Mouse (Mus musculus) frontal cortex, postnatal 25 days (tissue): Measurements from ENCODE around the gene Tmem45a2.
"Not testable (repeated sequence)": the region's sequence is repeated elsewhere in the genome, so short reads cannot be mapped to it uniquely, and the experiment has no call there.

Source experiments
- DNase-seq, 2 experiments: peaks; one replicate each; pipeline ENCODE4 v3.0.0; 2022; ENCODE audit warnings: low spot score in 2 of 2

The Tmem45a2 gene

DNA sequence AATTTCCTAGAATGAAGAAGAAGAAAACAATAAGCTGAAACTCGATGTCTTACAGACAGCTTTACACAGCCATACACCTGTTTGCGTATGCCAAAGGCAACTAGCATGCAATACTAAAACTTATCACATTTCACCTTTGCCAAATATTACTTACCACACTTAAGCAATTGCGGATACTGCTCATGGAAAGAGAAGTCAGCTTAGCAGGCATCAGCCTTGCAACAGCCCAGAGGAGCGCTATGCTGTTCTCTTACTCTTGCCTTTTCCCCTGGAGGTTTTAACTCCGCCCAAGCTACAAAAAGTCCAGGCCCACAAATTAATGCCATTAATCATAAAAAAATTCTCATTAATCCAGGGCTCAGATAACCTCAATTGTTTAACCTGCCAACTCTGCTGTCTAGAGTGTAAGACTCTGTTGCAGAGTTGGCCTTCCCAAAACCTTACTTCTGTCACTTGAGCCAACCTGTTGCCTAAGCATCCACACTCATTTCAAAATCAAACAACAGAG lies at the start of gene Tmem45a2:
TSS of gene Tmem45a2 (minus strand) at position 241 of the 508 bp plus-strand sequence.
- DNase-seq: no peak

DNA sequence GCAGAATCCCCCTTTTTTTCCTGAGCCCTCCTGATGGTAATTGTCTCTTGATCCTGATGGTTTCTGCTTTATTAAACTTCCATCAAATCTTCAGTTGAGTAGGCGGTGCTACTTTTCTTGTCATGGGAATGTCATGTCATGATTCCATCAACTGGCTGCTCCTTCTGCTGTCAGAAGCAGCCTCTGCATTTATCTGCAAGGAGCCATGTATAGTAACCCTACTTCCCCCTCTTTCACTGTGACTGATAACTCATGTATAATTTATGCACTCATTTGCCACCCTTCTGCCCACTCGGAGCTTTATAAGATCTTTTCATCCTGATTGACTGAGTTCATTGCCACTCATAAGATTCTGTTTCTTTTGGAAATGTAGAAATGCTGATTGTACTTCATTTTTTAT lies 46.4 kb upstream of the Tmem45a2 start:
- DNase-seq: no peak

DNA sequence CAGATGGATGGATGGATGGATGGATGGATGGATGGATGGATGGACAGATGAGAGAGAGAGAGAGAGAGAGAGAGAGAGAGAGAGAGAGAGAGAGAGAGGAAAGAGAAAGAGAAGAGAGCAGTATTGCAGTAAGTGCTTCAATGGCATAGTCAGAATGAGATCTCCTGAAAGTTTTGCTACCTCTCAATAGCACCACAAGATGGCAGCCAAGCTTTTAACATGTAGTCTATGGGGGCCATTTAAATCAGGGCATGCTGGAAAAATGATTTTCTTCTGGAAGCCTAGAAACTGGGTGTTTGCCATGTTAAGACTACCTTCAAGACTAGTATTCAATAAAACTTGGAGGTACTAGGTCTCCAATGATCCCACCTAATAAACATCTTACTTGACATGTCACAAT lies 44.9 kb upstream of the Tmem45a2 start:
- no peak for DNase-seq

DNA sequence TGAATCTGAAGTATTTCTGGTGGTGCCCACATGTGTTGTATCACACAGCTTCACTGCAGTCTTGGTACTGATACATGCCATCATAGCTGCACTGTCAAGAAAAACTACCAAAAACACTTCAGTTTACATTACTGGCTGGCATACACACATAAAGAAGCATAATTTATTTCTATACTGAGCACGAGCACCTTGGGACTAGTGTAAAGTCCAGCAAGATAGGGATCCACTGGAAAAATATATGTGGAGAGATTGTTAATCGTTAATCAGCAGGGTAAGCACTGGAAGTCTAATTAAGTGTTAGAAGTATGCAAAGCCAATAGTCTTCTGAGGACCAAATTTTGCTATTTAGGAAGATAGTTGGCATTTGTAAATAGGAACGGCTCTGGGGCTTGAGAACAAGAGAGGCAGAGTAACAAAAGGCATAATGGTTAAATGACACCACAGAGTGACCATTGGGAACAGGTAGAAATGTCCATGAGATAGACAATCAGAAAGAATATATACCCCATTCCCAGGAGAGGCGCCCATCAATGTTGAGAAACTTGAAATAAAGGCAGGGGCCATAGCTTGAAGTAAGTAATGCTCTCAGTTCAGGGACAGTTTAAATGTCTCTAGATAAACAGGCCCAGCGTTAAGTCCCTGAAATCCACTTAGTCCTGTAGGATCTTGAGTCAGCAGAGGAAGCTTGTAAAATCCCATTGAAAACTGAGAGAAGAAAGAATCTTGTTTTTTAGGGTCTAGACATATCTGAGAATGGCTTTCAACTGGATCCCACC lies 35.2 kb upstream of the Tmem45a2 start:
- no peak for DNase-seq

DNA sequence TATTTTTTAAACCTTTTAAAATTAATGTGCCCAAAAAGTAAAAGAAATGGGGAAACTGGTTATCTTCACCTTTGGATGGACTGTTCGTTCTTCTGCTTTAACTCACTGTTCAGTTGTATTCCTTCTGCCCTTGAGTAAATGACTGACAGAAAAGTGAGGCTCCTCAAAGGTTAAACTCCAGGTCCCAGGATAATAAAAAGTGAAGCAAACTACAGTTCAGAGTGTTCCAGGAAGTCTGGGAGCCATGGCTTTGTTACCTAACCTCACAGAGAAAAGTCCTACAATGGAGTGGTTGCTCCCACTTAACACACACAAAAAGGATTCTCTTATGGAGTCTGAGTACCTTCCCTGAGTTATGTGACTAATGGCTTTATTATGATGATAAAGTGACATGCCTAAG lies 30.0 kb upstream of the Tmem45a2 start:
- no peak for DNase-seq

DNA sequence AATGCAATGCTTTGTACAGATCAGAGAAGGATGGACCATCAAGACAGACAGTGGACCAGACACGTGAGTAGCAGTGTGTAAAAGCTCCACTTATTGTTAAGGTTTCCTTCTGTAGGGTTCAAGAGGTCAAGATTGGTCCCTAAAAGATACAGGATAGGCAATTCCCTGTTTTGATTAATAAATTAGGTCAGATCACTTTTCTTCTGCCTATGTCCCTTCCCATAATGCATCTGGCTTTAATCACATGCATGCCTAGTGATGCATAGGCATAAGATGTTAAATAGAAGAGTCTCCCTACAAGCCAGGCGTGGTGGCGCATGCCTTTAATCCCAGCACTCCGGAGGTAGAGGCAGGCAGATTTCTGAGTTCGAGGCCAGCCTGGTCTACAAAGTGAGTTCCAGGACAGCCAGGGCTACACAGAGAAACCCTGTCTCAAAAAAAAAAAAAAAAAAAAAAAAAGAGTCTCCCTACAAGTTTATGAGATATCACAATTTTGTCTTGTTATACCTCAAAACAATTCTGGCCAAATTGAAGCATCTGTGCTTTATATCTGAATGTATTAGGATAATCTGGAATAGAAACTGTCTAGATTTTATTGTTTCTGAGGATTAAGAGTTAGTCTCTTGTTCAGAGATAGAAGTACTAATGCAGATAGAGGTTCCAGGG lies 28.5 kb upstream of the Tmem45a2 start:
- DNase-seq: no peak

- DNase-seq: no peak
Observed at GRCm38 (mm10) chr16:57098468-57099144, 27.4 kb upstream of the Tmem45a2 start.

DNA sequence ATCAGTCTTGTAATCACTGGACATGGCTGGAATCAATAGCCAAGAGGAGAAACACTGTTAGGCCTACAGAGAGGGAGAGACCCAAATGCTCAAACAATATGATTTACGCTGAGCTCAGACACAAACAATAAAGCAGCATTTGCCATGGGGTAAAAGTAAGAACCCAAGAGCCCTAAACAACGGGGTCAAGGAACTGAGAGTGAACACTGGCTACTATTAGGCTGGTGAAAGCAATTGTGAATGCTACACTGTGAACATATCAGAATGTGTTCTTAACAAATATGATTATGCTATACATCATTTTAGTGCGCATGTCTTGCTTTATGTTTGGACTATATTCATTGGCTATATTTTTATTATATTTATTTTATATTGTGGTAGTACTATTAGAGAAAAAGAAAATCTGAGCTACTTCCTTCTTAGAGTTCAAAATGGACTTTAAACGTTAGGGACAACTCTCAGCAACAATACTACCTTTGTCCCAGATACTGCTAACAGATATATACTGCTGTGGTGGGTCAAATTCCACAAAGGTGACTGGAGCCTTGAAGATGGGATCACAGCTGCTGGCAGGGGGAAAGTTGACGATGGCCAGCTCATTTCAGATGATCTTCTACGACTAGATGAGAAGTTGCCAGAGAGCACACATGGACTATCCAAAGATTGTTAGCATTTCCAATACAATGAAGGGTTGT lies 21.9 kb upstream of the Tmem45a2 start:
- no peak for DNase-seq

- DNase-seq: peak; percentile 29 to 35
Observed at GRCm38 (mm10) chr16:57092460-57092859, 21.3 kb upstream of the Tmem45a2 start.

DNA sequence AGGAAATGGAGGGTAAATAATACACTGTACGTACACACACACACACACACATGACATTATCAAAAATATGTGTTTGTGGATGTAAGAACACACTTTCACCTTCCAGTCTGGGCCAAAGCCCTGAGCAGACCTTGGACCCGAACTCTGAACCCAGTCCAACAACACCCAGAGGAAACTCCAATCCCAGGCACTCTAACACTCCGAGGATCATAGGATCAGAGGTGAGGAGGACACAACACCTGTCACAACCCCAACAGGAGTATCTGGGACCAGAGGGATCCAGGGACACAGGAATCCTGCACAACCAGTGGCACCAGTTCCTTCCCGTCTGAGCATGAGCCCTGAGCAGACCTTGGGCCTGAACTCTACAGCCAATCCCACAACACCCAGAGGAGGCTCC lies 8.4 kb upstream of the Tmem45a2 start:
- no peak for DNase-seq

- DNase-seq: no peak
Observed at GRCm38 (mm10) chr16:57075986-57076385, 4.8 kb upstream of the Tmem45a2 start.

GRCm38 (mm10) chr16:57062045-57062444 lies 9.1 kb downstream of the Tmem45a2 start:
- DNase-seq: no peak

DNA sequence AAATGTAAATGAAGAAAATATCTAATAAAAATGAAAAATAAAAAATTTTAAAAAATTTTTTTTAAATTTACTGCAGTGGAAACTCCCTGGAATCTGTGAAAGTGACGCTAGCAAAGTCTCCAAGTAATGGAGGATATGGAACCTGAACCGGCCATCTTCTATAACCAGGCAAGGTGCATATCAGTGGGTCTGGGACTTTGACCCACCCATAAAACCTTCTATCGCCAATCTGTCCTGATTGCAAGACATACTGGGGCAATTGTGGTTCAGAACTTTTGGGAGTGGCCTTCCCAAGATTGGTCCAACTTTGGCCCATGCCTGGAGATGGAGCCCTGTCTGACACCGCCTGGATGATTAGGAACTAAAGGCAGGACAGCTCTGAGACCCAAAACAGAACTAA lies 14.2 kb downstream of the Tmem45a2 start:
- no peak for DNase-seq

GRCm38 (mm10) chr16:57049974-57050373 lies 21.2 kb downstream of the Tmem45a2 start:
- DNase-seq: no peak

- DNase-seq: no peak
Observed at GRCm38 (mm10) chr16:57038600-57038999, 32.6 kb downstream of the Tmem45a2 start.

- no peak for DNase-seq
Observed at GRCm38 (mm10) chr16:57030150-57030885, 40.9 kb downstream of the Tmem45a2 start.

GRCm38 (mm10) chr16:56998283-56998682 lies 72.9 kb downstream of the Tmem45a2 start:
- not testable (repeated sequence) for DNase-seq
